Mouse (Mus musculus): Measurements from ENCODE around the gene 5031439G07Rik.

DNA sequence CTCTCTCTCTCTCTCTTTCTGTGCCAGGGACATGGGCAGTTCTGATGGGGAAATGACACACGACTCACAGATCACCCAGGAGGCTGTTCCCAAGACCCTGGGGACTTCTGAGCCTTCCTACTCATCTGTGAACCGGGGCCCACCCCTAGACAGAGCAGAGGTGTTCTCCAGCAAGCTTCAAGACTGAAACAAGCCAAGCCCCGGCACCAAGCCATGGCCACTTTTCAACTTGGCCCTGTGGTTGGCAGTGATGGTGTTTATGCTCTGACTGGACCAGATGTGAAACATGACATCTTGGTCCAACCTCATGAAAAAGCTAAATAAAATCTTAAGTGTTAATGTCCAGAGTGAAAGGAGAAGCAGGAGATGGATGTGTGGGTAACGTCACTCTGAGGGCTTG lies 33.9 kb upstream of the 5031439G07Rik start:
- TF ChIP-seq CTCF (IDR thresholded peaks at IDR 0.05), result no peak
- TF ChIP-seq EP300 (IDR thresholded peaks at IDR 0.05; ENCODE audit: insufficient read depth, low read depth, low read length), result no peak
